Mouse (Mus musculus): ENCODE data around the gene Olfr331. TPM values are rescaled to one million over a fixed set of nuclear protein-coding genes. Genes with fewer than 3 reads are reported as not detected.
"Not testable (repeated sequence)": the region's sequence is repeated elsewhere in the genome, so short reads cannot be mapped to it uniquely, and the experiment has no call there.

Gene Olfr331
- not detected for total RNA-seq (2021)

- intact Hi-C loops (cut with DNase I); DNase-seq: not testable (repeated sequence)
Observed at GRCm38 (mm10) chr11:58502472-58502871, at the start of gene Olfr331. Gene Olfr331, minus strand, starts transcription at chr11:58502572.

GRCm38 (mm10) chr11:58546322-58546721 is 44.0 kb upstream of the Olfr331 start, which contains the start of gene Olfr329-ps:
Gene Olfr329-ps, minus strand, starts transcription at chr11:58546422.
- DNase-seq, result peak; percentile 6 to 22
- intact Hi-C loops (cut with DNase I), result no loop called here

GRCm38 (mm10) chr11:58534736-58535135 is 32.4 kb upstream of the Olfr331 start, which contains the start of gene Olfr330:
Gene Olfr330, minus strand, starts transcription at chr11:58534836.
- intact Hi-C loops (cut with DNase I); DNase-seq: not testable (repeated sequence)

GRCm38 (mm10) chr11:58519756-58520155 is 17.4 kb upstream of the Olfr331 start:
- intact Hi-C loops (cut with DNase I), result not testable (repeated sequence)

GRCm38 (mm10) chr11:58518916-58519315 is 16.5 kb upstream of the Olfr331 start:
- intact Hi-C loops (cut with DNase I), result not testable (repeated sequence)
- peak; percentile 39 to 59 for DNase-seq

More at GRCm38 (mm10) chr11:58519756-58520155, 17.4 kb upstream of the Olfr331 start:
- peak; percentile 4 to 8 for DNase-seq

GRCm38 (mm10) chr11:58509058-58509457 is 6.7 kb upstream of the Olfr331 start:
- intact Hi-C loops (cut with DNase I); DNase-seq: not testable (repeated sequence)

- DNase-seq, result peak; percentile 10 to 18
- intact Hi-C loops (cut with DNase I), result loop anchor here (1.0 to 2.0 kb wide), 2 partner anchors 96 to 198 kb away; no protein-coding TSS in a partner anchor
Observed at GRCm38 (mm10) chr11:58499290-58499689, 3.1 kb downstream of the Olfr331 start.

GRCm38 (mm10) chr11:58498761-58499160 is 3.6 kb downstream of the Olfr331 start:
- intact Hi-C loops (cut with DNase I), result loop anchor here (1.0 to 2.0 kb wide), 2 partner anchors 96 to 197 kb away; no protein-coding TSS in a partner anchor
- DNase-seq, result peak; percentile 68

- intact Hi-C loops (cut with DNase I), result no loop called here
- DNase-seq, result no peak
Observed at GRCm38 (mm10) chr11:58492455-58492854, 9.9 kb downstream of the Olfr331 start, which contains the start of gene Olfr332. Gene Olfr332, minus strand, starts transcription at chr11:58492555.

- intact Hi-C loops (cut with DNase I), result no loop called here
- no peak for DNase-seq
Observed at GRCm38 (mm10) chr11:58462170-58462569, 40.2 kb downstream of the Olfr331 start, which contains the start of gene Olfr30. Gene Olfr30, minus strand, starts transcription at chr11:58462270.

GRCm38 (mm10) chr11:58453592-58453991 is 48.8 kb downstream of the Olfr331 start:
- intact Hi-C loops (cut with DNase I), result no loop called here
- DNase-seq, result no peak

GRCm38 (mm10) chr11:58452759-58453158 is 49.6 kb downstream of the Olfr331 start, which contains the start of gene Lypd9:
Gene Lypd9, minus strand, starts transcription at chr11:58452923.
- DNase-seq, result no peak
- intact Hi-C loops (cut with DNase I), result no loop called here

Other genes with a start within 250 kb of the Olfr331 start
- not detected for gene 4930438A08Rik, start 227.8 kb downstream of the Olfr331 start, total RNA-seq (2021)
- 1 to 10 TPM; 4.5 TPM for gene Zfp692, start 195.5 kb downstream of the Olfr331 start, total RNA-seq (2021)
- gene Zfp672, start 172.2 kb downstream of the Olfr331 start, total RNA-seq (2021), result 10 to 100 TPM; 48.5 to 51.4 TPM
- gene Sh3bp5l, start 171.8 kb downstream of the Olfr331 start, total RNA-seq (2021), result 10 to 100 TPM; 44.3 to 44.8 TPM
- under 1 TPM in 1 of 2 experiments, not detected in 1; 0.22 TPM for gene Lypd8, start 123.5 kb downstream of the Olfr331 start, total RNA-seq (2021)
- not detected for gene 1810065E05Rik, start 81.5 kb downstream of the Olfr331 start, total RNA-seq (2021)
- not detected for gene Gm12253, start 70.0 kb downstream of the Olfr331 start, total RNA-seq (2021)
- gene Lypd9, start 49.6 kb downstream of the Olfr331 start, total RNA-seq (2021), result not detected
- not detected for gene Olfr30, start 40.3 kb downstream of the Olfr331 start, total RNA-seq (2021)
- not detected for gene Olfr332, start 10.0 kb downstream of the Olfr331 start, total RNA-seq (2021)
- gene Olfr330, start 32.3 kb upstream of the Olfr331 start, total RNA-seq (2021), result not detected
- gene Olfr329-ps, start 43.9 kb upstream of the Olfr331 start, total RNA-seq (2021), result not detected
- gene Olfr328, start 53.1 kb upstream of the Olfr331 start, total RNA-seq (2021), result under 1 TPM in 1 of 2 experiments, not detected in 1; 0.07 TPM
- not detected for gene Olfr224, start 68.0 kb upstream of the Olfr331 start, total RNA-seq (2021)
- not detected for gene Olfr325, start 75.2 kb upstream of the Olfr331 start, total RNA-seq (2021)
- gene Olfr324, start 92.5 kb upstream of the Olfr331 start, total RNA-seq (2021), result not detected
- gene 2210407C18Rik, start 113.5 kb upstream of the Olfr331 start, total RNA-seq (2021), result under 1 TPM; 0.52 to 0.79 TPM
- gene Olfr323, start 127.9 kb upstream of the Olfr331 start, total RNA-seq (2021), result not detected
- gene Trim58, start 137.9 kb upstream of the Olfr331 start, total RNA-seq (2021), result under 1 TPM in 1 of 2 experiments, not detected in 1; 0.12 TPM
- gene Olfr322, start 156.2 kb upstream of the Olfr331 start, total RNA-seq (2021), result not detected
- gene Olfr320, start 178.5 kb upstream of the Olfr331 start, total RNA-seq (2021), result not detected
- not detected for gene Olfr319, start 196.6 kb upstream of the Olfr331 start, total RNA-seq (2021)
- gene Olfr318, start 221.4 kb upstream of the Olfr331 start, total RNA-seq (2021), result not detected
- not detected for gene Olfr317, start 236.6 kb upstream of the Olfr331 start, total RNA-seq (2021)